Mouse (Mus musculus) adrenal gland, adult 8-10 months (tissue): ENCODE results near the gene Kxd1. TPM values are rescaled to one million over a fixed set of nuclear protein-coding genes. Genes with fewer than 3 reads are reported as not detected.

Experiments
- DNase-seq: peaks from one replicate; pipeline ENCODE4 v3.0.0; 2022
- total RNA-seq, 4 experiments: library from RNA; stranded (reverse); gene quantifications; 2 replicates each; pipeline ENCODE4 v1.2.4; 2022

Kxd1 gene
- total RNA-seq, 4 experiments from 2014 or later: 77.1 to 86.6 (median 80.3) TPM

DNA sequence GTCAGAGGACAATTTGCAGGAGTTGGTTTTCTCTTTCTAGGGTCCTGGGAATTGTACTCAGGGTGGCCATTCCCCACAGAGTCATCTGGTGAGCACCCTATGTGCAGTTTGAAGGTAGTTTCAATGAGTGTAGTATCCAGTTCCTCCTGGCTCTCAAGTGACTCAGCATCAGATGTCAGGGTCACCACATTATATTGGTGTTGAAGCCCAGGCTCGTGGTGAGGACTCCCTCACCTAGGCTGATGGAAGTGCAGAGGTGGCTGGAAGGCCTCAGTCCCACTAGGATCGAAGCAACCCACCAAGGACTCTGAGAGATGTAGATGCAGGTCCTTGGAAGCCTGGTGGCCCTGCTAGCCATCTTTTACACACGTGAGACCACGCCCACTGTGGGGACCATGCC, 18.7 kb upstream of the Kxd1 start:
- DNase-seq: no peak

DNA sequence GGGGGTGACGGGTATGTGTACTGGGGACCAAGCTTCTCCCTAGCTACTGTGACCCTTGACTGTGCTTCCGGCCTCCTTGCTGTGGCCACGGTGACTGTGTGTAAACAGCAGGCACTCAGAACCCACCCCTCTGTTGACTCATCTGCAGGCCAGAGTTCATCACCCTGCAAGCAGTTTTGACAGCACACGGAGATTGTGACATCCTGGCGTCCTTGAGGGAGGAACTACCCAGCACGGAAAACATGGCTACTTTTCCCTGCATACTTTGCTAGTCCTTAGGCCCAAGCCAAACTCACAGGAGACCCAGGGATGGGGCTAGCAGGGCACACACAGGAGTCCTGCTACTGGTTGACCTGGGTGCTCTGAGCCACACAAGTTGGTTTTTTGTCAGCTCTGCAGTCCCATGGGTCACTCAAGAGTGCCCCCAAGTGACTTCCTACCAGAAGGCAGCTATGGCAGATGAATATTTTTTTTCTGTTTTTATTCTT, 16.5 kb upstream of the Kxd1 start:
- DNase-seq: peak; percentile 88

DNA sequence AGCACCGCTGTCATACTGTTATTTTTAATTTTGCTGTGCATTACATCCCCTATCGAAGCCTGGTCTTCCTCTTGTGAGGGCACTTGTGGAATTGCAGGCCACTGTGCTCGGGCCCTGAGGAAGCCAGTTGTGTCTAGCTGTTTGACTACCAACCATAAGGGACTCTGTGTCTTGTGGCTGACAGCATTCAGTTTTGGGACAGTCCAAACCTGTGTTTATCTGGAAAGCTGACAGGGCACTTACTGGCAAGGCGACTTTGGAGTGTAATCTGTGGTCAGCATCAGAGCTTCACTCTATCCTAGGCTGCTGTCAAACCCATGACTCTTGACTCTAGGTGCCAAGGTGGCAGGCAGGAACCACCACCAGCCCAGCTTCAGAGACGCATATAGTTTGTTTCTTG, 13.3 kb upstream of the Kxd1 start:
- no peak for DNase-seq

DNA sequence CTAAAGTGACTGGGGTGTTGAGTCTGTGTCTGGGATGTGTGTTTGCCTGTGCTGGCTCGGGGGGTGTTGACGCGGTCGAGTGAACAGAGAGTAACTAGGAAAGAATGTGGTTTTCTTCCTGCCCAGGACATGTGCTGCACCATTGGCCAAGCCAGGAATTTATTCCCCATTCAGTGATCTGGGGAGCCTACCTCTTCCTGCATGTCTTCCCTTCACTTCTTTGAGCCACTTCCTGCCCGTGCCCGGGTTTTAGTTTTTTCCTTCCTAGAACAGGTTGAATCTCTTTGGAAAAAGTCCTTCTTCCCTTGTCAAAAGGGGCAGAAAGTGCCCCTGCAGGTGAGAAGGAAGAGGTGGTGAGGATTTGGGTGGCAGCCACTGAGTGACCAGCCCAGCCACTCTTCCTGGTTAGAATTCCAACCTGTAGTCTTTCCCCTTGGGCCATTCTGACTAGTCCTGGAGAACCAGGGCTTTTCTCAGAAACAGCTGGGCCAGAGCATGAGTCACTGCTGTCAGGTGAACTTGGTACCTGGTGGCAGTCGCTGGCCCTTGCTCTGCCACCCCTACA, 12.8 kb upstream of the Kxd1 start:
- DNase-seq: no peak

DNA sequence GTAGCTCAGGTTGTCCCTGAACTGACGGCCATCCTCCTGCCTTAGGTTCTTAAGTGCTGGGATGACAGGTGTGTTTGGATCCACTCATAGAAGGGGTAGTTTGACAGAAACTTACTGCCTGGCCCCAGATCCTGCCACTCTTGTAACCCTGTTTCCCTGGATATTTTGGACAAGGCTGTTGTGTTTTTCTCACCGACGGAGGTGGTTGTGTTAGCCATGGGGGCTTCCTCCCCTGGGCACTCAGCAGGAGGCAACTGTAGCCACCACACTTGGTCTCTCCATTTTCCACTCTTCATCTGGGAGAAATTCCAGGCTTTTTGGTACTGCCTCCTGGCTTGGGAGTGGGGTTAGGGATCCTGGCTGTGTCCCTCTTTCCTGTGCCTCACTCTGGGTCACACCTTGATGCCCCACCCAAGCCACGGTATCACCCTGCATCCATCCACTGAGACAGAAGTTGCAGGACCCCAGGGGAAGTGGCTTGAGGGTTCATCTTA, 12.3 kb upstream of the Kxd1 start:
- no peak for DNase-seq

DNA sequence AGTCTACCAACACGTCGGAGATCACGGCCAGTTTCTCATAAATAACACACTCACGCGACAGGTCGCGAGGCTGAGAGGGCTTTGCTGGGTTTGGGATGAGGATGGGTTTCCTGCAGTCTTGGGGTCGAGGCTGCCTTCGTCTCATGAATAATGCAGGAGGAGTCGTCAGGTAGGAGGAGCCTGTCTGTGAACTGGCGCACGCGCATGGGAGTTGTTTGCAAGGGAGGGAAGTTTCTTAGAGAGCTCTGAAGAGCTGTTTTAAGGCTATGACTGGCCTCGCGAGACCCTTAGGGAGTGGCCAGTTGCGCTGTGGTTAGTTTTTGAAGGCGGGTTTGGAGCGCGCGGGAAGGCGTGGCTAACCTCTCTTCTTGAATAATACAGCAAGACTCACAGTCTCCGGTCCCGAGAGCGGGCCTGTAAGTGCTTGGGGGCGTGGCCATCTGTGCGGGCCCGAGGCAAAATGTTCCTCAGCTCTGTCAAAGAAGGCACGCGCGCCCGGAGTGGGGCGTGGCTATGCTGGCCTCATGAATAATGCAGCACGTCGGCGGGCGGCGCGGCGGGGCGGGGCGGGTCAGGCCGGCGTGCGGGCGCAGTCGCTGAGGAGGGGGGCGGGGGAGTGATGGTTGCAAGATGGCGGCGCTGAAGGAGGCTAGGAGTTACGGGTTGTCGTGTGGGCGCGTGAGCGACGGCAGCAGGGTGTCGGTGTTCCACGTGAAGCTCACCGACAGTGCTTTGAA, 11.5 kb upstream of the Kxd1 start, which contains the start of gene Ell:
Gene Ell (plus strand): TSS at position 381 of the 737 bp plus-strand sequence.
- peak; percentile 100 for DNase-seq

DNA sequence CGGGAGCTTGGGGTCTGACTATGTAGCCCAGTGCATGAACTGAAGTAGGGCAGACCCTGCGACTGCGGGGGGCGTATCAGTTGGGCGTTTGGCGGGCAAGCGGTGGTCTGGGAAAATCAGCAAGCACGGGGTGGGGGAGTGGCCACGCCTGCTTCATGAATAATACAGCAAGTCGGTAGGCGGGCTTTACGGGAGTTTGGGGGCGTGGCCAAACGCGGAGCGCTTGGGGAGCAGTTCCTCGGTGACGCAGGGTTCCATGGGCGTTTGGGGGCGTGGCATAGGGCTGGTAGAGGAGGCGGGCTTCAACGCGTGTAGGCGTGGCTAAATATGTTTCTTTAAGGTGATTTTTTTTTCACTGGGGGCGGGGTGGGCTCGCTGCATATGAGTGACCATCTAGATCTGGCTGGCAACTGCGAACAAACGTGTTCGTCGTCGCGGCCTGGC, 10.9 kb upstream of the Kxd1 start:
- DNase-seq: peak; percentile 99

DNA sequence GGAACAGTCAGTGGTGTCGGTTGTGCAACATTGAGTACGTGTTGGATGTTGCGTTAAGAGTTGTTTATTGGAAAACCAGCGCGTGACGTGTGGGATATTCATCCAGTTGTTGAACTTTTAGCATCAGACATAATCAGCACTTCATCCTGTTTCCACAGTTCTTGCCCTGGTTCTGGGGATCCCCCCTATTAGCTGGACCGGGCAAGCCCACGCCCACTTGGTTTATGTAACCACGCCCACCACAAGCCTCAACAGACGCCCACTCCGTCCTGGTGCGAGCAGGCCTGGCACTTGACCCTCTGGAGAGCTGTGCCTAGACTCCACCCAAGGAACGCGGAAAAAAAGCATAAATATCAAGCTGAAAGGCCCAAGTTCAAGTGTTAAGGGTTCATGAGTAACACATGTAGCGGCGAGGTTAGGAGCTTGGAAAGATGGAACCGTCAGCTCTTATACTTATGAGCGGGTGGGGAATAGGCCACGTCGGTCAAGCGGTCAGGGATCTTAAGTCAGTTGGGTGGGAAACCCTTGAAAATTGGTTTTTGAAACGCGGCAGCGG, 10.3 kb upstream of the Kxd1 start:
- DNase-seq: peak; percentile 78

DNA sequence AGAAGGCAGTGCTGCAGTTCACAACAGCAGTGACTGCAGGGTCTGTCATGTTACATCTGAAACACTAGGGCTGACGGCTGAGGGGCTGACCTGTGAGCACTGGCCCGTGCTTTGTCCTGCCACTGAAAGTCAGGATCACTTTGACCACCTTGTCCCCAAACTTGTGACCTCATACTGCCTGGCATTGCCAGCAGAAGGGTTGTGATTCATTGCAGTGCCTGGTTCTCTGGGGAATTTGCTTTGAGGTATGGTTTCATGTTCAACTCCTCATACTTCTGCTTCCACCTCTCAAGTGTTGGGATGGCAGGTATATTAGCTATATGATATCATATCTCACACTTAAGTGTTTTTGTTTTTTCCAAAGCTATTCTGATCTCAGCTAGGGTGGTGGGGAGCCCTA, 7.9 kb upstream of the Kxd1 start:
- DNase-seq: no peak

DNA sequence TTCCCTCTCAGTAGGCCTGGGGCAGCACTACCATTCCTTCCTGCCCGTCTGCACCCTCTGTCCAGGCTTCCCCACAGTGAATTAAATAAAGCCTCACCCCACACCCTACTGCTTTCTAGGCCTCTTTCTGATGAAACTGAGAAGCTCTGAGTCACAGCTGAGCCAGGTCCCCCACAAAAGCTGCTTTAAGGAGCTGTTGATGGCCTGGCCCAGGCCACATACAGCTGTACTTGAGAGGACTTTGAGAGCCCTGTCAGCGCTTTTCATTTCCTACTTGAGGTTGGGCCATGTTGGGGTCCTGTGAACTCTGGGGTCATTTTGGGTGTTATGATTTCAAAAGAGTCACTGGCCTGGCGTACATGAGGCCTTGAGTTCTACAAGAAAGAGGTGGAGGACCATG, 7.5 kb upstream of the Kxd1 start:
- DNase-seq: no peak

DNA sequence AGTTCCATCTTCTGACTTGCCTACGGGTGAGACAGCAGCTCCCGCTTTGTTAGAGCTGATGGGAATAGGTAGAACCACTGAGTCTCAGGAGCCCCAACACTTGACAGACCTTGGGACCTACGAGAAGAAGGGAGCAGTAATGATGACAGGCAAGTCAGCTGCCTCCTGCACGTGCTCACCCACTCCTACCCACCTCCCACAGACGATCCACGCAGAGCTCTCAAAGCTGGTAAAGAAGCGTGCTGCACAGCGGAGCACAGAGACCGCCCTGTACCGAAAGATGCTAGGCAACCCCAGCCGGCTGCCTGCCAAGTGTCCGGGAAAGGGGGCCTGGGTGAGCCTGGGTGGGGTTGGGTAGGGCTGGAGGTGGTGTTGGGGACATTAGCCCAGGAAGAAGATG, 6.5 kb upstream of the Kxd1 start:
- DNase-seq: no peak

DNA sequence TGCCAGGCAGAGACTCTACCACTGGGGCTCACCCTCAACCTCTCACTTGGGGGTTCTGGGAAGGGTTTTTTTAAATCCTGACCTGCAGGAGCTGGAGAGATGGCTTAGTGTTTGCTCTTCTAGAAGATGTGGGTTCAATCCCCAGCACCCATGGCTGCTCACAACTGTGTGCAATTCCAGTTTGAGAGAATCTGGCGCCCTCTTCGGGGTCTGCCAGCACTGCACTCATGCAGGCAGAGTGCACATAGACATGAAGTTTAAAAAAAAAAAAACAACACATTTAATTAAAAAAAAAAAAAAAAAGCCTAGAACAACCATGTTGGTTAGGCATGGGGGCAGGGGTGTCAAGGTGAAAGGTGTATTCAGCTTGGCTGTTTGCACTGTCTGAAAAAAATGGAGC, 2.6 kb upstream of the Kxd1 start:
- no peak for DNase-seq

DNA sequence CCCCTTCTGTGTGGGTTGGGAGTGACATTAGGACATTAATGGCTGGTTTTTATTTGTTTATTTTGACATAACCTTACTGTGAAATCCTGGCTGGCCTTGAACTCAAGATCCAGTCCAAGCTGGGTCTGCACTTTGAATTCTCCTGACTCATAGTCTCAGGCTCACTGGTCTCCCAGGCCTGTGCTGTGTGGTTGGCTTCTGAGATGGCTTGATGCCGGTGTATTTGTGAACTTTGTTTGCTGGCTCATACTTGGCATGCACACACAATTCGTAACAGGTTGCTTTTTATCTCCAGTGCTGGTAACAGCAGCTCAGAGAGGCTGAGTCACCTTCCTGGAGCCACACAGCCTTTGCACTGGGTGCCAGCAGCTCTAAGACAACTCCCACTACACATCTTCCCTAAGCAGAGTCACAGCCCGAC, 2.0 kb upstream of the Kxd1 start:
- DNase-seq: peak; percentile 64

DNA sequence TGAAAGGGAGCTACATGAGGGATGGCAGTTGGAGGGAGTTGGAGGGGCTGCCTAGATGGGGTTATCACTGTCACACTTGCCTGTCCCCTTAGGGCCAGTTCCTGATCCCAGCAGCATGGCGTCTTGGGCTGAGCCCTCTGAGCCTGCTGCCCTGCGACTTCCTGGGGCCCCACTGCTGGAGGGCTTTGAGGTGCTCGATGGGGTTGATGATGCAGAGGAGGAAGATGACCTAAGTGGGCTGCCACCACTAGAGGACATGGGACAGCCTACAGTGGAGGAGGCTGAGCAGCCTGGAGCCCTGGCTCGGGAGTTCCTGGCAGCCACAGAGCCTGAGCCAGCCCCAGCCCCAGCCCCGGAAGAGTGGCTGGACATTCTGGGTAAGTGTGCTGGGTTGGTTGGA, 1.5 kb upstream of the Kxd1 start:
- DNase-seq: no peak

DNA sequence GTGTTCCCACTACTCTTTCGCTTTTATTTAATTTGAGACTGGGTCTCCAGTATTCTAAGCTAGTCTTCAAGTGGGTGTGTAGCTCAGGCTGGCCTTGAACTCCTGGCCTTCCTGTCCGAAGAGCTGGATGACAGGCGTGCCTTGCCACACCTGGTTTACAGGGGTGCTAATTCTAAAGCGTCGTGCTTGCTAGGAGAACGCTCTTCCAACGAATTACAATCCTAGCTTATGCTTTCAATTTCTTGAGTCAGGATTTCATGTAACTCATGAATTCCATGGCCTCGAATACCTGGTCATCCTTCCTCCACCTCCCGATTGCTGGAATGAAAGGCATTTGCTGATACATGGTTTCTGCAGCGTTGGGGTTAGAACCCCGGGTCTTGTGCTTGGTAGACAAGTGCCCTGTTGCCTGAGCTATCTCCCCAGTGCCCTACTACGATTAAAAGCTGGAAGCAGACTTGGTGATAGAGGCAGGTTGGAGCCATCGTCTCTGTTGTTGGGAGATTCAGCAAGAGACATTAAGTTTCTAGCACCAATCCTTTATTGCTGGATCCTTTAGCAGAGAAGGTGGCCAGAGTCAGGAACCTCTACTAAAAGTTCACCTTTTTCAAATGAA, 534 bp upstream of the Kxd1 start:
- DNase-seq: no peak

DNA sequence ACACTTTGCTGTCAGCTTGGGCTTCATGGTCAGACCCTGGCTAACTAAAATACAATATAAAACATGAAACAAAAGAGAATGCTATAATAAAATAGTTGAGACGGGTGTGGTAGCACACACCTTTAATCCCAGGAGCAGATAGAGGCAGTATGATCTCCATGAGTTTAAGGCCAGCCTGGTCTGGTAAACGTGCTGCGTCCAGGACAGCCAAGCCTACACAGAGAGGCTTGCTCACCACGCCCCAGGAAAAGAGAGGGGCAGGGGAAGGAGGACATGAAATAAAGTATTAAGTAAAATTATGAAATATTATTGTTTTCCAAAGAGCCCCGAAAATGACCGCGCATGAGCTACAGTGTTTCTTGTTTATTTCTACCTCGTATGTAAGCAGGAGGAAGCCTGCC, 645 bp downstream of the Kxd1 start:
- no peak for DNase-seq

DNA sequence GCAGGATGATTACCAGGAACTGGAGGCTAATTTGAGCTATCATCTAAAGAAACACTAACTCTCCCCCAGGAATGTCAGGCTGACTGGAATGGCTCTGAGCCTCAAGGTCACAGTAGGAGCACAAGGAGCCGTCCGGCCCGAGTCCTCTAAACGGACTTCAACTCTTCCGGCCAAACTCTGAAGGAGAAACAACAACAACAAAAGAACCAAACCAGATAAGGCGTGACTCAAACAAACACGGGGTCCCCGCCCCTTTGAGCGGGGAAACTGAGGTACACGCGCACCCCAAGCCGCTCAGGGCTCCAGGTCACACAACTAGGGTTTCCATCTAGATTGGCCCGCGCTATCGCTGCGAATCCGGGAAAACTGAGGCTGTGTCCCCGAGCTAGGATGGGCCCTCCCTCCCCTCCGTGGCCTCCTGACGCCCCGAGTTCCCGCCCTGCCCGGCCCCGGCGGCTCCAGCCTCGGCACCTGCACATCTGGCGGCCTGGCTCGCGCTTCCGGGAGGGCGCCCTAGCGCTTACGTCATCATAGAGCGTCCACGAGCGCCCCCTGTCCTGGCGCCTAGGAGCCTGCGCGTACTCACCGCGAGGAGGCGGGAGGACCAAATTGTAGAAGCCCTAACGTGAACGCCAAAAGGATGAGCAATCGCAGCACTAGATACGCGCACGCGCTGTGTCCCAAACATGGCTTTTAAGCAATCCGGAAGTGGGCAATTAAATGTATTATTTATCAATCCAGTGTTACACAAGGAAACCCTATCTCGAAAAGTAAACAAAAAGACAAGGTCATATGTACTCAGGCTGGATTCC, 5.0 kb downstream of the Kxd1 start:
- DNase-seq: peak; percentile 96

DNA sequence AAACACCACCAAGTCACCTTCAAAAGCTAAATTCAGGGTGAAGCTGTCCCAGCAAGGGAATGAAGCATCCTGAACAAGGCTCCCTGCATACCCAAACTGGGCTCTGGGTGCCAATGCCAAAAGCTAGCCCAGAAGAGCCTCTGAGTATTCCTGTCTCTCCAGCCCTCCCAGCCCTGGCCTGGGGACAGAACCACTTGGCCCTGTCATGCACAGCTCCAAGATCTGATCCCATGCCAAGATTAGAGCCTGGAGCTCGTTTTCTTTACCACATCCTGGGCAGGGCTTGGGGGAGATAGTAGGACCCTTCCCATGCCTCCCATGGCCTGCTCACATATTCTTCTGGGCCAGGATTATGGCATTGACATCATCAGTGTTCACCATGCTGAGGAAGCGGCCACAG, 8.2 kb downstream of the Kxd1 start:
- DNase-seq: no peak

DNA sequence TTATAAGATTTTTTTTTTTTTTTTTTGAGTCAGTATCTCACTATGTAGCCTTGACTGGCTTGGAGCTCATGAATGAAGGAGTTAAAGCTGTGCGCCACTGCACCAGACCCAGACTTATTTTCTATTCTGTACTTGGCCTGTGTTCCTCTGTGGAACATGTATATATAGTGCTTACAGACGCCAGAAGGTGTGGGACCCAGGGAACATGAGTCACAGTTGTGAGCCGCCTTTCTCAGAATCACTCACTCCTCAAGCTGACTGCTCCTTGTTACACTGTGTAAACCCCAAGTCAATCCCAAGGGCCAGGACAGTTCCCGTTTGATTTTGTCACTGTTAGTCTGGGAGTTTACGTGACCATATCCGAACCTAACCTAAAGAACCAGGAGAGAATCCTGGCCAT, 8.7 kb downstream of the Kxd1 start:
- DNase-seq: no peak

DNA sequence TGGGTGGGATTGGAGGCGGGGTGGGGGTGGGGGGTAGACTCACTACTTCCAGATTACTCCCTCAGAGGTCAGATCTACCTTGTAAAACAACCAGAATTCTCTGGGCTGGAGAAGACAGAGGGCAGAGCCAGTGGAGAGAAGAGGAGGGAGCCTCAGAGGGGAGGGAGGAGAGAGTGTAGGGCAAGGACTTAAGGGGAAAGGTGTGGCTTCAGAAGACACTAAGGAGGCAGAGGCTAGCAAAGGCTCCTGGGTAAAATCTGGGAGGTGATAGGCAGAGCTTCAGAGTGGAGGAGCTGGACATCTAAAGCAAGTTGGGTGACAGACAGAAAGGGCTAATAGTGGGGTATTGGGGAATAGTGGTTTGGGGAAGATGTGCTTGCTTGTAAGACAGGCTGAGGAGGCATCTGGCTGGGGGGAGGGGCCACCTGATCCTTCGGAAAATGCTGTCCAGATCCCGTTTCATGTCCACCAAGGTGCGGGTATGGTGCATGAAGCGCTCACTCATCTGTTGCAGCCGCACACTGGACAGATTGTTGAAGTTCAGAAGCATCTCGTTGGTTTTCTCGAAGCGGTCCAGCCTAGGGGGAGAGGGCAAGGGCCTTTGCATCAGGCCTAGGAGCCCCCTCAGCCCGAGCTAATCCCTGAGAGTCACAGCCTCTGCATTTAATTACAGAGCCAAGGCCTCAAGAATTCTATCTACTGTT, 9.7 kb downstream of the Kxd1 start:
- no peak for DNase-seq

DNA sequence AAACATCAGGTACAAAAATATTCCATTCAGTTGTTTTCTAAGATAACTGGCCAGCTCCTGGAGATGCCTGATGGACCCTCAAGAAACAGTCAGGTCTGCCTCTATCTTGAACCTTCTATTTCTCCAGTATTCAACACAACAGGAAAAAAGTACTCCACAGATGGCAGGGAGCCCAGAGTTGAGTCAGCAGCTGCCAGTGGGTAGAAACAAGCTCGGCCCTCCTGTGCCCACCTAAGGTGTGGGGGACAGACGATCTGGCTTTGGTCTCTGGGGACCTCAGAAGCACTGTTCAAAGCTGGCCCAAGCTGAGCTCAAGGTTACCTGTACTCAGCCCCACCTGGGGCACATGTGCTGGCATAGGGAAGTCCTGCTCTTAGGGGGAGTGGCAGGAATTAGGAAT, 14.3 kb downstream of the Kxd1 start:
- no peak for DNase-seq
